Mouse (Mus musculus) adrenal gland, adult 8-10 months (tissue): Measurements from ENCODE around the gene Tgoln1. TPM values are rescaled to one million over a fixed set of nuclear protein-coding genes. Genes with fewer than 3 reads are reported as not detected.

Experiments used
- DNase-seq: peaks from one replicate; pipeline ENCODE4 v3.0.0; 2022
- total RNA-seq, 4 experiments: library from RNA; stranded (reverse); gene quantifications; 2 replicates each; pipeline ENCODE4 v1.2.4; 2022

Tgoln1 gene
- total RNA-seq, 4 experiments from 2014 or later: 238 to 271 (median 258) TPM

GRCm38 (mm10) chr6:72593011-72593803, 23.6 kb downstream of the Tgoln1 start:
- no peak for DNase-seq

- DNase-seq: no peak
These were observed 26.7 kb downstream of the Tgoln1 start for GRCm38 (mm10) chr6:72590111-72590510.

- no peak for DNase-seq
These were observed 28.5 kb downstream of the Tgoln1 start for GRCm38 (mm10) chr6:72588307-72588706.

- DNase-seq: no peak
These were observed 30.1 kb downstream of the Tgoln1 start for GRCm38 (mm10) chr6:72586701-72587100.

- DNase-seq: no peak
These were observed 32.6 kb downstream of the Tgoln1 start for GRCm38 (mm10) chr6:72584154-72584553.

- DNase-seq: no peak
These were observed 33.5 kb downstream of the Tgoln1 start for GRCm38 (mm10) chr6:72583211-72583839.

GRCm38 (mm10) chr6:72581625-72582382, 35.0 kb downstream of the Tgoln1 start:
- DNase-seq: no peak

GRCm38 (mm10) chr6:72576041-72576440, 40.8 kb downstream of the Tgoln1 start:
- DNase-seq: no peak

GRCm38 (mm10) chr6:72571826-72572225, 45.0 kb downstream of the Tgoln1 start:
- no peak for DNase-seq

- DNase-seq: no peak
These were observed 46.0 kb downstream of the Tgoln1 start for GRCm38 (mm10) chr6:72570644-72571397.

GRCm38 (mm10) chr6:72568736-72569135, 48.1 kb downstream of the Tgoln1 start:
- DNase-seq: no peak

GRCm38 (mm10) chr6:72567508-72567907, 49.3 kb downstream of the Tgoln1 start:
- no peak for DNase-seq

GRCm38 (mm10) chr6:72566044-72566443, 50.8 kb downstream of the Tgoln1 start:
- peak; percentile 74 for DNase-seq

GRCm38 (mm10) chr6:72565506-72565905, 51.3 kb downstream of the Tgoln1 start:
- no peak for DNase-seq

- no peak for DNase-seq
These were observed 53.9 kb downstream of the Tgoln1 start for GRCm38 (mm10) chr6:72562894-72563293.

GRCm38 (mm10) chr6:72562486-72562885, 54.3 kb downstream of the Tgoln1 start:
- DNase-seq: no peak

GRCm38 (mm10) chr6:72560801-72561200, 56.0 kb downstream of the Tgoln1 start:
- DNase-seq: no peak

Other genes with a start within 250 kb of the Tgoln1 start
- gene Vamp5, start 236.5 kb downstream of the Tgoln1 start, total RNA-seq: 10 to 100 TPM; 37.2 to 56.4 (median 40.4) TPM
- 100 to 1,000 TPM; 142 to 179 (median 157) TPM for gene Vamp8, start 226.3 kb downstream of the Tgoln1 start, total RNA-seq
- gene Ggcx, start 202.7 kb downstream of the Tgoln1 start, total RNA-seq: 10 to 100 TPM; 58.6 to 91.3 (median 75.3) TPM
- 100 to 1,000 TPM; 191 to 262 (median 238) TPM for gene Mat2a, start 177.4 kb downstream of the Tgoln1 start, total RNA-seq
- under 1 TPM; 0.43 to 0.52 (median 0.47) TPM for gene Sh2d6, start 95.3 kb downstream of the Tgoln1 start, total RNA-seq
- 100 to 1,000 TPM in 1 of 4 experiments, 10 to 100 TPM in 3; 49.1 to 110 (median 82.0) TPM for gene Capg, start 72.6 kb downstream of the Tgoln1 start, total RNA-seq
- 10 to 100 TPM; 19.9 to 35.5 (median 25.5) TPM for gene Elmod3, start 18.6 kb downstream of the Tgoln1 start, total RNA-seq
- gene Retsat, start 18.5 kb downstream of the Tgoln1 start, total RNA-seq: 100 to 1,000 TPM; 269 to 371 (median 318) TPM
- 10 to 100 TPM in 2 of 4 experiments, 1 to 10 TPM in 2; 8.2 to 21.0 (median 12.2) TPM for gene Tcf7l1, start 172.3 kb upstream of the Tgoln1 start, total RNA-seq